Mouse (Mus musculus): ENCODE results near the gene Sult1d1. TPM values are rescaled to one million over a fixed set of nuclear protein-coding genes. Genes with fewer than 3 reads are reported as not detected.

Sult1d1 gene
- polyA plus RNA-seq (2012; ENCODE audit: low replicate concordance), result not detected in 2 replicates

GRCm38 (mm10) chr5:87568845-87569244 is at the start of gene Sult1d1:
Gene Sult1d1, minus strand, starts transcription at chr5:87569027.

GRCm38 (mm10) chr5:87591494-87591893 is 22.7 kb upstream of the Sult1d1 start, which contains the start of gene Sult1e1:
Gene Sult1e1, minus strand, starts transcription at chr5:87591594.

GRCm38 (mm10) chr5:87538111-87538510 is 30.7 kb downstream of the Sult1d1 start, which contains the start of gene Sult1b1:
Gene Sult1b1, minus strand, starts transcription at chr5:87538195.

Other genes starting within 250 kb of the Sult1d1 start
- gene Ugt2a3, start 231.8 kb downstream of the Sult1d1 start, polyA plus RNA-seq (2012; ENCODE audit: low replicate concordance), result not detected in 2 replicates
- not detected in 2 replicates for gene Ugt2b38, start 144.8 kb downstream of the Sult1d1 start, polyA plus RNA-seq (2012; ENCODE audit: low replicate concordance)
- not detected in 2 replicates for gene Ugt2a2, start 86.8 kb downstream of the Sult1d1 start, polyA plus RNA-seq (2012; ENCODE audit: low replicate concordance)
- gene Gm43638, start 82.2 kb downstream of the Sult1d1 start, polyA plus RNA-seq (2012; ENCODE audit: low replicate concordance), result not detected in 2 replicates
- not detected in 2 replicates for gene Ugt2a1, start 78.2 kb downstream of the Sult1d1 start, polyA plus RNA-seq (2012; ENCODE audit: low replicate concordance)
- not detected in 2 replicates for gene Sult1b1, start 30.8 kb downstream of the Sult1d1 start, polyA plus RNA-seq (2012; ENCODE audit: low replicate concordance)
- gene Sult1e1, start 22.6 kb upstream of the Sult1d1 start, polyA plus RNA-seq (2012; ENCODE audit: low replicate concordance), result not detected in 2 replicates
- gene Csn1s1, start 97.2 kb upstream of the Sult1d1 start, polyA plus RNA-seq (2012; ENCODE audit: low replicate concordance), result not detected in 2 replicates
- gene Csn2, start 130.6 kb upstream of the Sult1d1 start, polyA plus RNA-seq (2012; ENCODE audit: low replicate concordance), result not detected in 2 replicates
- not detected in 2 replicates for gene Csn1s2a, start 205.5 kb upstream of the Sult1d1 start, polyA plus RNA-seq (2012; ENCODE audit: low replicate concordance)
- not detected in 2 replicates for gene Csn1s2b, start 239.1 kb upstream of the Sult1d1 start, polyA plus RNA-seq (2012; ENCODE audit: low replicate concordance)

Measured in leukemia stem cell, adult 10-12 weeks (primary cell).